Mouse (Mus musculus) hindlimb bud, embryonic 11.5 days (tissue): ENCODE measurements around the gene Tbc1d14.

Experiments
- DNase-seq: peaks from one replicate; pipeline ENCODE4 v3.0.0-alpha.2; 2012; ENCODE audit warnings: low read depth, low spot score; ENCODE audit errors: extremely low spot score

The Tbc1d14 gene

DNA sequence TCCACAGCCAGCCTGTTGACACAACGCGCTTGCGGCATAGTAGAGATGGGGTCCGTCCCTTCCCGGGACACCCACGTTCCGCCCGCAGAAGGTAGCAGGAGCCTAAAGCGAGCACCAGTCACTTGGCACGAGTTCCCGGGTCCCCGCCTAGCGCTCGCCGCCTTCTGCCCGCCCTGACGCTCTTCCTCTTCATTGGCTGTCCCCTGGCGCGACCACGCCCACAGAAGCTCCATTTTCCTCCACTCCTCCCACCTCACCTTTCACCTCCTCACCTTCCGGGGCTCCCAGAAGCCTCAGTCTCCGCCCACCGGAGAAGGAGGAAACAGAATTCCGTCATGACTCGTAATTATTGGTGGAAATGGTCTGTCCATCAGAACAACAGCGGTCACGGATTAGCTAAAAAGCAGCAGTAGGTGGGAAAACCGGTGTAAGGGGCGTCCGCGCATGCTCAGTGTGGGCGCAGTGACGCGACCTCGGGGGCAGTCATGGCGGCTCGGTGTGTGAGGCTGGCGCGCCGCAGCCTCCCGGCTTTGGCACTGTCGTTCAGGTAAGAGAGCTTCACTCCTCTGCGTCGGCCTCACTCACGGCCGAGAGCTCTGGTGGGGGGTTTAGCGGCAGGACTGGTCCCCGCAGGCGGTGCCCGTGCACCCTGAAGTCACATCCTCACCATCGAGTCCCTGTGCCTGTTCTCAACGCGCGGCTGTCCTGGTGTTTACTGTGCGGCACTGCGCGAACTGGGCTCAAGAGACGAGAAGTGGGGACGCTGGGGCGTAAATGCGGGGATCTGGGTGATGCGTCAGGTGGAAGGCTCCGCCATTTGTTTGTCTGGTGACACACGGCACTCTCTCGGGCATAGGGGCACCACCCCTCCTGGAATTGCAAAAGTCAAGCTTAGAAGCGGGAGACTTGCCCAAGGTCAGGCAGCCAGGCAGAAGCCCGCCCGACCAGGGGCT lies 128.1 kb downstream of the Tbc1d14 start, which contains the start of gene Grpel1:
Grpel1 (plus strand) TSS at position 290 of the 953 bp plus-strand sequence.
- DNase-seq = peak; percentile 99

DNA sequence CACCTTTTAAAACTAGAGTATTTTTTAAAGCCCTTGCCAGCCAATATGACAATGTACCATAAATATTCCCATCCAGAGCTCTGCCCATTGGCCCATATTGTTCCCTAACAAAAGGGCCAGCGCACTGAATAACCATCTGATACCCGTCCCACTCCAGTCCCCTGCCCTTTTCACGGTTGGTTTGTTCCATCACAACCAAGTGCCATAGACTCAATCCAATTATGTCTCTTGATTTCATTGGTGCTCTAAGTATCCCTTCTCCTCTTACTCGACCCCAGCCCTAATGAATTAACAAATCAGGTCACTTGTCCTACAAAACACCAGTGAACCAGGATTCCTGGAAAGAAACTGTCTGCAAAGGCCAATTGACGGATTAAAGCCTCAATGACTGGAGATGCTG lies 129.7 kb downstream of the Tbc1d14 start:
- no peak for DNase-seq

DNA sequence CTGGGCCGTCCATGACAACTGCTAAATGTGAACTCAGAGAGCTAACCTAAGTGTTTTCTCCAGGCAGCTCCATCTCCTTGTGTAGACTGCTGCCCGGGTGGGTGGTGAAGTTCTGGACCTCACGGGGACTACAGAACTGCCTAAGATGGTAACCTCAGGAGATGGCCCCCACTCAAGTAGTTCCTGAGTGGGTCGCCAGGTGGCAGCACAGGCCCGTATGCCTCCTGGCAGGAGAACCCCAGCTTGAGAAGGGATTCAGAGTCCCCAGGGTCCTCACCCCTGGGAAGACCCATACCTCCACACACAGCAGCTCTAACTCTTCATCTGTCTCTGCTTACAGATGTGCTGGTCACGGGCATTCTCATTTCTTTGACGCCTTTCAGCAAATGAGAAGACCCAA lies 130.3 kb downstream of the Tbc1d14 start:
- DNase-seq = no peak

- DNase-seq = no peak
These were observed 131.8 kb downstream of the Tbc1d14 start for GRCm38 (mm10) chr5:36461231-36461630.

DNA sequence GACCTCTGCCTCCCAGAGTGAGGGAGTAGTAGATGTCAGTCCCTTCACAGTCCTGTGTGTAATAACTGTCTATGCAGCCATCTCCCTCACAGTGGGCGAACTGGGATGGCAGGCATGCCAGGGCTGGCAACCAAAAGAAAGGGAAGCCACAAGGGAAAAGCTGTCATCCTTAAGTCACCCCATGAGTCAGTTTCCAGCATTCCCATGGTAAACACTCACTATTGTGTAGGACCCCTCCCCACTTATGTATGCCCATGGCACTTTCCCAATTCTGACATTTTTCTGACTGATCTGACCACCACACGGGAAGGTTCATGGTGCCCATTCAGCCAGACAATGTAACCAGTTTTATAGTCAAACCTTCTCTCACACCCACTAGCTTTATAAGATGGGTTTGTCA lies 132.4 kb downstream of the Tbc1d14 start:
- no peak for DNase-seq

GRCm38 (mm10) chr5:36458926-36459325 lies 134.2 kb downstream of the Tbc1d14 start:
- DNase-seq = peak; percentile 16

DNA sequence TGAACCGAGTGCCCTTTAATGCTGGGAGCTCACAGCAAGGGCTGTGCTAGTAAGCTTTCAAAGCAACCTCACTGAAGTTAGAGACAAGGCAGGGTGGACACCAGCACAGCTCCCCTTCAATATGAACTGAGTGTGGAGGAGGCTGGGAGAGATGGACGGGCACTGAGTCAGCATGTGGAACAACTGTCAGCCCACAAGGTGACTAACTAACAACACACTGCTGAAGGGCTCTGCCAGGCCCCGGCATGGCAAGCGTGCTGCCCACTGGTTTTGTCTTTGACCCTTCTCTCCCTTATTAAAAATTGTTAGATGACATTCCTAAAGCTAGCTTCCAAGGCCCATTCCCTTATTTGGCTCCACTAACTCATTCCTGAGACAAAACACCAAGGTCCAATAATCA lies 135.4 kb downstream of the Tbc1d14 start:
- DNase-seq = no peak

DNA sequence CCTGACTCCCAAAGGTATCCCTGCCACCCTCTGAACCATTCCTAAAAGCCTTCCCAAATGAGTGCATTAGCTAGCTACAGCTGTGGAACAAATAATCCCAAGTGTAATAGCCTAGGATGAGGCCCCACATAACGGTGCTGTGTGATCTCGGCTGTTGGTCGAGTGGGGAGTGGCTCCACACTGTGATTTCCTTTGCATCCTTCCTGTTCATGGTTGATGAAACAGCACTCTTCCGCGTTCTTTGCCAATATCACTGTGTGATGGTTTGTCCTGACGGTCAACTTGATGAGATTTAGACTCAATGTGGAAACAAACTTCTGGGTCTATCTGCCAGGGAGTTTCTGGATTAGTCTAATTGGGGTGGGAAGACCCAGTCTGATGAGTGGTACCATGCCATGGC lies 140.3 kb downstream of the Tbc1d14 start:
- DNase-seq = no peak

GRCm38 (mm10) chr5:36451872-36452389 lies 141.1 kb downstream of the Tbc1d14 start:
- DNase-seq = no peak

DNA sequence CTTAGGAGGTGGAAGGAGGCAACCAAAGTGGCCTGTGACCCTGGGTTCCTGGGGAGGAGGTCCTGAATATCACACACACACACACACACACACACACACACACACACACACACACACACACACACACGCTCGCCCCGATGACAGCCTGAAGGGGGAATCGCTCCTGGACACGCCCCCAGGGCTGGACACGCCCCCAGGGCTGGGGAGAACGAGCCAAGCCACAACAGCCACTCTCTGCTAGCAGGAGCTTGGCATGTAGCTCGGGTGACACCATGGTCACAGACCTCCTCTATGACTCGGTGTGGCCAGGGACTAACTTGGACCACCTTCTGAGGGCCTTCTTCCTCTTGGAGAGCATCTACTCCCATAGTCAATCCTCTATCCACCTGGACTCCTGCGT lies 142.0 kb downstream of the Tbc1d14 start:
- no peak for DNase-seq

DNA sequence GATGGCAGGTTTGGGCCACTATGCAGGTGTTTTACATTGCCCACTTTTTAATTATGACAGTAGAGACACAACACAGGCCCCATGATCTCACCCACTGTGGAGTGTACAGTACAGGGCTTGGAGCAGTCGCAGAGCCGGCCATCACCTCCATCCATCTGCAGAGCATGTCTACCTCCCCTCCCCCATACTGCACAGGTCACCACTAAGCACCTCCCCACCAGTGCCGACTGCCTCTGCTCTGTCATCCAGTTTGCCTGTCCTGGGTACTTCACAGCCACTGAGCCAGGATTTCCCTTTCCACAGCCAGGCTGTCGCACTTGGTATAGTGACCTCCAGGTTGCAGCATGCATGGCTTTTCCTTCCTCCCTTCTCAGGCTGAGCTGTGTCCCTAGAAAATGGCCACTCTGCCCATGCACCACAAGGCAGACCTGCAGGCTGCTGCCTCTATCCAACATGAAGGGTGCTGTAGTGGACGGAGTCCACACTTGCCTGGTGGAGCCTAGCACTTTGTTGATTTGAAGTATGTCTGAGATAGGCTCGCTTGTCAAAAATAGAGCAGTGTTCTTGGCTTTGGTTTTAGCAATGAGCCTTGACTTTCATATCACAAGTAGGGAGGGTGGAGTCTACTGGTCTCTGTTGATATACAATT lies 143.2 kb downstream of the Tbc1d14 start:
- no peak for DNase-seq

GRCm38 (mm10) chr5:36447872-36448271 lies 145.2 kb downstream of the Tbc1d14 start:
- no peak for DNase-seq

GRCm38 (mm10) chr5:36446166-36446890 lies 146.7 kb downstream of the Tbc1d14 start:
- no peak for DNase-seq

GRCm38 (mm10) chr5:36445028-36445427 lies 148.0 kb downstream of the Tbc1d14 start:
- no peak for DNase-seq

- DNase-seq = no peak
These were observed 148.5 kb downstream of the Tbc1d14 start for GRCm38 (mm10) chr5:36444611-36445010.

GRCm38 (mm10) chr5:36440741-36441140 lies 152.3 kb downstream of the Tbc1d14 start:
- no peak for DNase-seq
